Mouse (Mus musculus) heart, adult 2 months (tissue): ENCODE data around the gene Abcc2.

Source experiments
- CTCF ChIP-seq: fragments of 200-600 bp; IDR thresholded peaks from 2 replicates; pipeline ENCODE4 v1.8.1; 2022; ENCODE audit warnings: antibody characterized with exemption, mild to moderate bottlenecking, moderate library complexity
- EP300 ChIP-seq: fragments of 200-500 bp; IDR thresholded peaks from 2 replicates; pipeline ENCODE4 v1.6.1; 2011; ENCODE audit warnings: low read depth, low read length, control low read depth; ENCODE audit not compliant: insufficient read depth
- POLR2A ChIP-seq: fragments of 200-500 bp; IDR thresholded peaks from 2 replicates; pipeline ENCODE4 v1.6.1; 2011; ENCODE audit warnings: mild to moderate bottlenecking, low read depth, low read length, control low read depth; ENCODE audit not compliant: insufficient read depth

DNA sequence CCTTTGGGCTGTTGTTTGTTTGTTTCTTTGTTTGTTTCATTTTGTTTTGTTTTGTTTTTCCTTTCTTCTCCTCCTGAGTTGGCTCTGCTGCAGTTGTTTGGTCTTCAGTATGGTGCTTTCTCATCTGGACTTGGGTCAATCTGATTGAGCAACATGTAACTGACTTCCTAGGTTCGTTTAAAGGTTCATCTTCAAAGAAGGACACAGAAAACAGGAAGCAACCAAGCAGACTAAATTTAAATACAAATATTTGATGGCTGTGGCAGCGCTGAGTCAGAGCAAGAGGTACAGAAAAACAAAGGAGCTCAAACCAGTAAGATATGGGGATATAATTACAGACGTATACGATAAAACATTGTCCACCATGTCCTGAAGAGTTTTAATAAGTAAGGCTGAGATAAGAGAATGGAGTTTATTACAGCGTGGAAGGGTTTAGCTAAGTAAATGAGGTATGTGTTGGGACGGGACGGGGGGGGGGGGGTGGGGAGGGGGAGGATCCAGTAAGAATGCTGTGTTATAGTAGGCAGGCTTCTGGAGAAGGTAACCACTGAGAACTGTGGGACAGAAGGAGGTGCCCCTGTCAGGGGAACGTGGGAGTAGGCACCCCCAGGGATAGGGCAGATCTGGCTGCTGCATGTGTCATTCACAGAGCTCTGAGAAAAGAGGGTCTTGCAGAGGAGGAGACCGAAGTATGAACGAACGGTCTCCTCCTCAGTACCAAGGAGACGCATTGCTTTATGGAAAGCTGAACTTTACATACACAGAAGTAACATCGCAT is 4.4 kb downstream of the Abcc2 start:
- TF ChIP-seq CTCF: no peak
- TF ChIP-seq POLR2A: no peak
- TF ChIP-seq EP300: no peak
